Mouse (Mus musculus): ENCODE measurements around the gene P2rx3.

Gene P2rx3

DNA sequence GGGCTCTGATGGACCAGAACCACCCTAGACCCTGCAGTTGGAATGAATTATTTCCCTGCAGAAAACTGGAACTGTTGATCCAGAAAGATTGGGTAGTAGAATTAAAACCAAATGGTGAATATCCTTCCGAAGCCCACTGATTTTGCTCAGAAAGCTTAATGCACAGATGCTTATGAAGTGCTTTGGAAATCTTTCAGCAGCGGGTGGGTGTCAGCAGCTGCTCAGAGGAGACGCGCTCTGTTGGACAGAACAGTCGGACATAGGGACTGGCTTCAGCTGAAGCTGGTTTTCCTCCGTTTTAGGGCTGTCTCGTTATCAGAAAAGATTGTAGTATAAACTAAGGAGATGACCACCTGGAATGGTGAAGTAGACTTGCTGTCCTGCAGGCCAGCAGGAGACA is 6.4 kb upstream of the P2rx3 start:
- DNase-seq (ENCODE audit: low spot score), result no peak

DNA sequence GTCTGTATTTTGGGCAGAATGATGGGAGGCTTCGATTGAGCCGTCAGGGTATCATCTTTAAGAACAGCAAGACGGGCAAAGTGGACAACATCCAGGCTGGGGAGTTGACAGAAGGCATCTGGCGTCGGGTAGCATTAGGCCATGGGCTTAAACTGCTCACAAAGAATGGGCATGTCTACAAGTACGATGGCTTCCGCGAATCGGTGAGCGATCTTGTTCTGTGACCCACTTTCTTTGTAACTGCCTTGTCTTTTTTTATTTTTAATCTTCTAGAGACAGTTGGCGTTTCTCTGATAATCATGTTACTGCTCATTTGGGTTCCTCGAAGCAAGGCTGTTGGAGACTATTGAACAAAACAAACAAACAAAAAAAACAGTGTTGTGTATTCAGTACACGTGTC is 1.1 kb upstream of the P2rx3 start:
- no peak for DNase-seq (ENCODE audit: low spot score)

DNA sequence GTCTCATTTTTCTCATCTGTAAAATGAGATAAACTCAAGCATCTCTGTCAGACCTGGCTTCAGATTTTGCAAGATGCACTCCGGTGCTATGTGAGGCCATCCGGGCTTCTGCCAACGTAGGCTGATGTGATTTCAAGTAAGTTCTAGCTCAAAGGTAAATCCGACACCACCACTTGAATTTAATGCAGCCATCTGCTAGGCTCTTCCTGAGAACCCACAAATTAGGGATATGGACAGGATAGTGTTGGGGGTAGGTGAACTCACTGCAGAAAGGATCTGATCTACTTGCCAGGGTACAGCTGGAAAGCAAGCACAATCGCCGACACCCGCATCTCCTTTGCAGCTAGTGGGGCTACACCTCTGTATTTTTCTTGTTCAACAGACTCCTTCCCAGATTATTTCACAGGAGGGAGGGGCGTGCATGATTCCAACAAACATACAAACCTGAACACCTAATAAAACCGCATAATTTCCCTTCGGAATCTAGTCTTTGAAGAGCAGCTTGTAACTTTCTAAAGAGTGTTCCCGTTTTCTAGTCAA is 685 bp downstream of the P2rx3 start:
- DNase-seq (ENCODE audit: low spot score), result no peak

DNA sequence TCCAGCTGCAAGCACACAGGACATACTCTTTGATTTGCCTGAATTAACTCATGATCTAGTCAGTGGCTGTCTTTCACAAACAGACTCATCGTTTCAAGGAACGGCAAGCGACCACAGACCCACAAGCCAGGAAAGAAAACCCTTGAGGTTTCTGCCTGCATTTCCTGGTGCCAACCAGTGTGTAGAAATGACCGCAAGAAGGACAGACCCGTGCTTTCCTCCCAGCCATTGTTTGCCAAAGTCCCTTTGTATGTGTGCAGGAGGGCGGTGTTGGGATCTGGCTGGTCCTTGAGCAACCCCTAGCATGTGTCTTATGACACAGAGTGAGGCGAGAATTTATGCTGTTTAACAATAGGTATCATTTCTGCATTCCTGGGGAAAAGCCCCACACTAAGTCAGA is 3.1 kb downstream of the P2rx3 start:
- no peak for DNase-seq (ENCODE audit: low spot score)

DNA sequence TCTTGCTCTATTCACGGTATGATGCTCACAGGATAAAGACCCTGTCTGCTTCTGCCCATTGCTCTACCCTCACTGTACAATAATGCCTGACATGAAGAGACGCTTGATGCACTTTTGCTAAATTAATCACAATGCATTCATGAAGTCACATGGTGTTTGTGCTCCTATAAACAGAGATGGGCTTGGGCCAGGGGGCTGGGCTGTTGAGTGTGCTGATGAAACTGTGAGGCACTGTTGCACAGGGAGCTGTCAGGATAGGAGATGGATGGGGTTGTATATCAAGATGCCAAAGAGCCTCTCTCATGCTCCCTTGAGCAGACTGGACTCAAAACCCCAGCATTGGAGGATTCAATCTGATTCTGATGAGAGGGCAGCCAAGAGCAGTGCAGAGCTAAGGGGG is 4.1 kb downstream of the P2rx3 start:
- no peak for DNase-seq (ENCODE audit: low spot score)

DNA sequence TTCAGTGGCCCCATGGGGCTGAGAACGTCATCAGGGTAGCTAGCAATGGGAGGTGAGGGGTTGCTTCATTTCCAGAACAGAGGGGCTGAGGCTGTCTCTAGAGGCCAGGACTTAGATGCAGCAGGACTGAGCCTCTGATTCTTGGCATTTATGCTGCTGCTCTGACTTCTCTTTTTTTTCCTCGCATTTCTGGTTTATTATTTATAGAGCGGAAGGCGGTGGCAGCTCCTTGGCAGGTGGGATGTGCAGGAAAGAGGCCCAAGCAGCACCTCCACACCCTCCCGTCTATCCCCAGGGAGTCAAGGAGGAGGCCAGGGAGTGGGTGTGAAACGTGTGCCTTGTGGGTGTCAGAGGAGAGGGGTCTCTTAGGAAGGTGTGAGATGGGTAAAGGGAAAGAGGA is 6.3 kb downstream of the P2rx3 start:
- no peak for DNase-seq (ENCODE audit: low spot score)

DNA sequence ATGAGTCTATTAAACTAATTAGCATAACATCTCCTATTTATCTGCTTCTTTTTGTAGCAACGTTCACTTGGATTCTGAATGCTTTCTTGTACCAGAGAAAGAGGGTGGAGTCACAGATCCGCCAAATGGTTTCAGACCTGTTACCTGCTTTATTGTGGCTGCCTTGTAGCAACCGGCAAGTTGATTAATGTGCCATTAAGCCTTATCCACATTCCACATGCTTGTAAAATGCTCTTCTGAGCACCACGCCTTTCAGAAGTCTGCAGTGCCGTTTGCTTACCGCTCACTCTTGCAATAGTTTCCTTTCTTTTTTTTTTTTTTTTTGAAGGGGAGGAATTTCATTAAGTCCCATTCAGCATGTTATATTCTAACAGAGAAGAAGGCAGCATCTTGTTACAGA is 7.4 kb downstream of the P2rx3 start:
- no peak for DNase-seq (ENCODE audit: low spot score)

DNA sequence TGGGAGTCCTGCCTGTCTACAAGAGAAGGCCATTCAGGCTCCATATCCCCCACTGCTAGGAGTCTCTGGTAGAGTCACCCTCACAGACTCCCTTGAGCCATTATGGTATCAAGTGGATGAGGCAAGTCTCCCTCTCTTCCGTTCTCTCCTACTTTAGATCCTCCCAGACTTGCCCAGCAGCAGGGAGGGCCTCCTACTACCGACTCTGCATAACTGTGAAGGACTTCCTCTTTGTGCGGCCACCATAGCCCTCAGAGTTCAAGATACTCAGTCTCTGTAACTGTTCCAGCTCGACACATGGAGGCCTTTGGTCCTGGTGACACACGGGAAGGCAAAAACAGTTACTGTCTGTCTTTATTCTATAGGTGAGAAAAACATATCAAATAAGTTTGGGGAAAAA is 10.0 kb downstream of the P2rx3 start:
- no peak for DNase-seq (ENCODE audit: low spot score)

DNA sequence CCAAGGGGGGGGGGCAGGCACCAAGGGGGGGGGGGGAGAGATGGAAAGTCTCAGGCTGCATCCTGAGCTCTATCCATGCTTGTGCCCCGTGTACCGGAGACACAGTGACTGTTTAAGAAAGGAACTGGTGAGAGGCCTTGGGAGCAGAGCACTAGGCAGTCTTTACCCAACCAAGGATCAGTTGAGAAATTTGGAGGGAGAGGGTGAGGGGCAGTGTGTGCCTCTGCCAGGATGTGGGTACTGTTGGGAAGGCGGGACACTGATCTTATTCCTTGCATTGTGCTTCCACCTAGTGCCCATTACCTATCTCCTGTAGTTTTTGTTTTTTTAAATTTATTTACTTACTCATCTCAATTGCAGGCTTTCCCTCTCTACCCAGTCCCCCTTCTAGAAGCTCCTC is 11.1 kb downstream of the P2rx3 start:
- DNase-seq (ENCODE audit: low spot score), result no peak

DNA sequence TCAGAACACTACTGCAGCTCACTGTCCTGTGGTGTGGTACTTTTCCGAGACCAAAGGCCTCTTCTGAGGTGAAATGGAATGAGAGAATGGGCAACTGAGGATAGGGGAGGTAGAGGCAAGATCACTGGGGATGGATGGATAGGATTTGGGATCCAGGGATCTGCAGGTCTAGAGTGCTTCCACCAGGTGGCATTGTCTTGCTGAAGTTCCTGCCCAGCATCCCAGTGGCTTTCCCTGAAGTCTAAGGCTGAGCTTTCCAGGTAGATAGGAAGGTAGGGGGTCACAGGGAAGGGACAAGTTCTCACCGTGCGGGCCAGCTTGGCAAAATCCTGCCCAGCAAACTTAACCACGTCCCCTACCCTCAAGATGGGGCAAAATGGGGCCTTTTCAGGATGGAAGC is 15.2 kb downstream of the P2rx3 start:
- DNase-seq (ENCODE audit: low spot score), result peak; percentile 53

DNA sequence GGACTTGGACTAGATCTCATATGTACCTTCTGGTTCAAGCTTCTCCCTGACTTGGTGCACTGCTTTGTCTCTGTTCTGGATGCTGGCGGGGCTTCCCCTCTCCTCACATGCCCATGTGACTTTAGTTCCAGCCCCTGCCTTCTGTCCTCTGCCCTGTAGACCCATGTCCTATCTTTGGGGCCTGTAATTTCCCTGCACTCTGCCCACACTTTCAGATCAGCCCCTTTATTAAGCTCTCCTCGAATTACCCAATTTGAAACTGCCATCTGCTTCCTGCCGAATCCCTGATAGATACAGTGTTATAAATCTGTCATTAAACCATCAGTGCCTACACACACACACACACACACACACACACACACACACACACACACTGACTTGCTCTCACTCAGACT is 22.7 kb downstream of the P2rx3 start:
- DNase-seq (ENCODE audit: low spot score), result no peak

DNA sequence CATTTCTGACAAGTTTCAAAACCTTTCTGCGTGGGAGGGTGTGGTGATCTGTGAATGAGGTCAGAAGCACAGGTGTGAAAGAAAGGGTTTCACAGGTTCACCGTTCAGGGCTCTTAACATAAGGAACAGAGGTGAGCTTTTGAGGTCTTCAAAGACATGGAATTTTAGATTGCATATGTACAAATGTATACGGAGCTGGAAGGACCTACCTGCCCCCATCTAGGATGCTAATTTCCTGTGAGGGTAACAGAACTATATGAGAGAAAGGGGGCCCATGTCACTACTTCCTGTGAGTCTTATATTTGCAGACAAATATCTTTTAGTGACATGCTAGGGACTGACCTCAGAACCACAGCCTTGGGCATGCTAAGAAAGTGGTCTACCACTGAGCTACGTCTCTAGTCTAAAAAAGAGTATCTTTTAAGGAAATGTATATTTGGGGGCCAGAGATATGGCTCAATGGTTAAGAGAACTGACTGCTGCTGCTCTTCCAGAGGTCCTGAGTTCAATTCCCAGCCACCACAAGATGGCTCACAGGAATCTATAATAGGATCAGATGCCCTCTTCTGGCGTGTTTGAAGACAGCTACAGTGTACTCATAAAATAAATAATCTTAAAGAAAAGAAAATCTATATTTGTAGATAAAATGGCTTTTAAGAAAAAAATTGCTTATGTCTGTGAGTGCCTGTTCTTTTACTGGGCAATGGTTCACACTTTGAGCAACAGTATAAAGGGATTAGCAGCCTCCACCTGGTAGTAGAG is 23.3 kb downstream of the P2rx3 start:
- DNase-seq (ENCODE audit: low spot score), result no peak

DNA sequence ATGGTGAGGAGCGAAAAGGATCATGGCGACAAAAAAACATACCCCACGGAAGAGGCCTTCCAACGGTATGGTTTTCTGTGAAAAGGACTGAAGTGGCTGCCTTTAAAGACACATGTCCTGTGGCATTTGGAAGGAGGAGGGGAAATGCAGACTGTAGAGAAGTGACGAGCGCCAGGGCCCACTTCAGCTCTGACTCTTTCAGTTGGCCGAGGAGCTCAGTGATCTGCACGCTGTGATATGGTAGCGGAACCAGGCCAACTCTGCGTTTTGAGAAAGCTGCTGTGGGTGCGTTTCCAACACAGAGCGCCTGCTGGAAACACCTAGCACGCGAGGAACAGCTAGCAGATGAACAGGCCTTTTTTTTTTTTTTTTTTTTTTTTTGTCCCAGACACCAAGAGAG is 24.6 kb downstream of the P2rx3 start:
- DNase-seq (ENCODE audit: low spot score), result no peak

DNA sequence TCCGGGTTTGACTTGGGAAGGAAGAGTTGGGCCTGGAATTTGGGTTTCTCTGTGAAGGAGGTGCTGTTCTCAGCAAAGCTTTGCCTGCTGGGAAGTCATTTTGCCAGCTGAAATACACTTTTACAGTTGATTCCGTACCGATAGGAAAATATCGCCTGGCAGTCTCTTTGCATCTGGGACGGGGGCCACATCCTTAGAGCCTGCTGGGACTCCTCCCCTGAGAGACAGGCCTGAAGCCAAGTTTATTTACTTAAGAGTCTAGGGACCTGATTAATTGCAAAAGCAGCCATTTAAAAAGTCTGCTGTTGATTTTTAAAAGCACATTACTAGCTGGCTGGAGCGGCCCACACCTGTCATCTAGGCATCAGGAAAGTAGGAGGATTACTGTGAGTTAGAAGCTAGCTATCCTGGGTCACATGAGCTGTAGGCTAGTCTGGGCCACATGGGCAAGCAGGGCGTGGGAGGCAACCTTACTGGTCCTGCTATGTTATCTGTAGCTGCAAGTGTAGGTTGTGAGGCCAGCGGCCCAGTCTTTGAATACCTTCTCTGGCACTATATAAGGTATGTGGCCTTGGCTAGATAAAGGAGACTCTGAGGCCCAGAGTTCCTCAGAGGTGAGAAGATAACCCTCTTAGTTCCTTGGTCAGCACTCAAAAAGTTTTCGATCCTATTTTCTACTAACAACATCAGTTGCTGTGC is 25.2 kb downstream of the P2rx3 start:
- DNase-seq (ENCODE audit: low spot score), result peak; percentile 31

DNA sequence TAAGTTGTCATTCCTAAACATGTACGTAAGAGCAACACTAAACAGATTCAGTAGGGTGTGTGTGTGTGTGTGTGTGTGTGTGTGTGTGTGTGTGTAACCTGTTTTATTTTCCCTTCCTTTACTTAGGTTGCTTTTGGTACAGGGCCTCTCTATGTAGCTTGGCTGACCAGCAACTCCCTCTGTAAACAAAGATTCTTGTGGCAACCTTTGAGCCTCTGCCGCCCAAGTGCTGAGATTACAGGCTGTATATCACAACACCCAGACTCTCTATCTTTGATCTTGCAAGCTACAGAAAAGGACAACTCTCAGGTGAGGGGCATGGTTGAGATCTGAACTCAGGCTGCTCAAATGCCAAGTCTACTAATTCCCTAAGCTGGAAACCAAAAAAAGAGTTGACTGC is 28.1 kb downstream of the P2rx3 start:
- DNase-seq (ENCODE audit: low spot score), result no peak

DNA sequence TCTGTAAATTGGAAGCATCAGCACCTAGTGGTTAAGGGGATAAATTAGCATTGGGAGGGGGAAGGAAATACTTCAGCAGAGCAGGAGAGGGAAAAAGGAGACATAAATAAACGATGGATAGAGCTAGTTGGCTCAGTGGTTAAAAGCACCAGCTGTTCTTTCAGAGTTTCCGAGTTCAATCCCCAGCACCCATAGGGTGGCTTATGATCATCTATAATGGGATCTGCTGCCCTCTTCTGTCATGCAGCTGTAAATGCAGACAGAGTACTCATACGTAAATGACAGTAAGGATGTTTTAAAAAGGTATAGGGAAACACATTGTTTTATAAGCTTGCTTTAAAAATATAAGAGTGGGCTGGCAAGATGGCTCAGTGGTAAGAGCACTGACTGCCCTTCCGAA is 29.5 kb downstream of the P2rx3 start:
- peak; percentile 61 for DNase-seq (ENCODE audit: low spot score)

DNA sequence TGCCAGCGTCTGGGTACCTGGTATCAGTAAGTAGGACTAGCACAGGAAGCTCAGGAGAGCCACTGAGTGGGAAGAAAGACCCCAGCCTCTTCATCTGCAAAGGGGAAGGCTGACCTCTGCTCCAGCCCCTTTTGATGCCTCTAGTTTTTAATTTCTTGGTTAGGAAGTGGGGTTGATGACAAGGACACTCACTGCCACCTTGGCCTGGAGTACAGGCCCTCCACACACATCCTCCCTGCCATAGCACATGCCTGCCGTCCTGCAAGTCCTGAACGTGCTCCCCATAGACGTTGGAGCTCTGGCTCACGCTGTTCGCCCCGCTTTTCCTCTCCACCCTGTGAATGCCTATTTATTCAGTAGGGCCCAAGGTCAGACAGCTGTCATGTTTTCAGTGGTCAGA is 30.7 kb downstream of the P2rx3 start:
- no peak for DNase-seq (ENCODE audit: low spot score)

DNA sequence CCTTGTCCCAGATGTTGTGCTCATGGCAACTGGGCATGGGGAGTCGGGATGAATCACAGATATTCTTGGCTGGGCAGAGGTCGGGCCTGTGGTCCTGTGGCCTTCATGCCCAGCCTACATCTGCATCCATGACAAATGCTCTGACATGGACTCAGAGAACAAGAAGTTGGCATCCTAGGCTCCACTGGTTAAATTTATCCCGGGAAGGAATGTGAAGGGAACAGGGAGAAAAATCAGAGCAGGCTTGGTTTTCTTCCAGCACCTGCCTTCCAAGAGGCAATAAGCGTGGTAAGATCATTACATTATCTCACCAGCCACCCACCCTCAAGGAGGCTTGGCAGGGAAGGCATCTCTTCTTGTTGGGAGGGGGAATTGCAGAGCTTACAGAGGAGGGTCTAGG is 32.9 kb downstream of the P2rx3 start:
- no peak for DNase-seq (ENCODE audit: low spot score)

DNA sequence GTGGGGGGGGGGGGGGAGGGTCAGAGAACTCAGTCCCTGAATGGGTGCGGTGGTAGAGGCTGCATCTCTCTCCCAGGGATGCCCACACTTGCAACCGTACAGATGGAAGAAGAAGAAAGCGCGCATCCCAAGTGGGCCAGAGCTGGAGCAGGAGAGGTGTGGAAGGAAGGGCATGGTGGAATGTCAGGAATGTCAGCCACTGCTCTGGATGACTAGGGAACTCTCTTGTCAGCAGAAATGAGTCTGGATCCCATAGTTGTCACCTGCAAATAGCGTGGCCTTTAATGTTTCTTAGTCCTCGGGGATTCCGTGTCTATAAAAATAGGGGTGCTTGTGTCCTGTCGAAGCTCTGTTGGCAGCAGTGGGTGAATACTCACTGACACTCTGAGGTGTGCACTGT is 34.7 kb downstream of the P2rx3 start:
- DNase-seq (ENCODE audit: low spot score), result no peak

DNA sequence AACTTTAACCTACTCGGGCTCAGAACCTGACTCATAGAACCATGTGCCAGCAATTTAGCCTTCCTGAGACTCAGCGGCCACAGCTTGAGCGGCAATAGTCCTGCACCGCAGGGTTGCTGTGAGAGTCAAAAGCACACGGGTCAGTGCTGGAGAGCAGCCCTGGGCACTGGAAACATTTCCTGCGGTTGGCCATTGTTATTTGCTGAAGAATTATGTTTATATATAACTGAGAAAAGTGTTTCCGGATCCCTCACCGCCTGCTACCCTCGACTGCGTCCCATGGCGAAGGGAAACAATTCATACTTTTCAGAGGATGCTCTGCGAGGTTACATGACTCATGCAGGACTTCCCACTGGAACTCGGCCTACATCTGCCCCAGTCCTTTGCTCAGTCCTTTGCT is 35.8 kb downstream of the P2rx3 start:
- DNase-seq (ENCODE audit: low spot score), result no peak

DNA sequence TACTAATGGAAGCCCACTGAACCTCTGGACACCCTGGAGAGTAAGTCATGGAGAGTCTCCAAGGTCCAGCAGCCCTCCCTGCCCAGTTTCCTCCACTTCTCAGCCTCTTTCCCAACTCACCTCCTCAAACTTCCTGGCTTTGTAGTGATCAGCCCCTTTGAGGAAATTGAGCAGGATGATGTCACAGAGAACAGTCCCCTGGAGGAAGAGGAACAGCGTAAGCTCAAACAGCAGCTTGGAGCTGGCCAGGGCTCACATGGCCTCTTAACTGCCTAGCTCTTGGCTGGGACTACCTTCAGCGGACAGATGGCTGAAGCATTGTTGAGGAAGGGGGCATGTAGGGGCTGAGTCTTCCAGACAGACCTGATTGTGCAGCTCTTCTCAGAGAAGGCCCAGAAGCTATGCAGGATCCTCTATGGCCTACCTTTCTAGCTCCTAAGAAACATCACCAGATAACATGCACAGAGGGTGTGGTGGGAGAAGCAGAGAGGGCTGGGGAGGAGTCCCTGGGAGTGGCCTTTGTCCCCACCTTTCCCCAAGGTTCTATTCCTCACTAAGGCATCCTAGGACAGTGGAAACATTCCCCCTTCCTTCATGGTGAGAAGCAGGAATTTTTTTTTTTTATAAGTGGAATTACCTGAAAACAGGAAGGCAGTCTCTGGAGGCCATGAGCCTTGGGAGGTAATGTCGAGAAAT is 37.6 kb downstream of the P2rx3 start:
- DNase-seq (ENCODE audit: low spot score), result no peak

DNA sequence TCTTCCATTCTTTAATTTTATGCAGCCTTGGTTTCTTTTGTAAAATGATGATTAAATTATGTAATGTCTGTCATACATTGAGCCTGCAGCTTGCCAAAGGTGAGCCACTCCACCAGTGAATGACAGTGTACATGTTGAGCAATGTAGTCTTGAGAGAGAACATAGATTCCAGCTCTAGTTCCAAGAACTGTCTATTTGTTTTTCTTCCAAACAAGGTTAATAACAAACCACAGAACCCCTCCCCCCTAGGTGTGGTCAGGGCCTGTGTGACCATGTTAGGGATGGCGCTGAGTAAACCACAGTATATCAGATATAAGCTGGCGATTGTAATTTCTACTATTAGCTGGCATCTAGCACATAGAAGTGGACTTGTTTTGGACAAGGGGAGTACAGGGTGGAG is 40.9 kb downstream of the P2rx3 start:
- DNase-seq (ENCODE audit: low spot score), result no peak

DNA sequence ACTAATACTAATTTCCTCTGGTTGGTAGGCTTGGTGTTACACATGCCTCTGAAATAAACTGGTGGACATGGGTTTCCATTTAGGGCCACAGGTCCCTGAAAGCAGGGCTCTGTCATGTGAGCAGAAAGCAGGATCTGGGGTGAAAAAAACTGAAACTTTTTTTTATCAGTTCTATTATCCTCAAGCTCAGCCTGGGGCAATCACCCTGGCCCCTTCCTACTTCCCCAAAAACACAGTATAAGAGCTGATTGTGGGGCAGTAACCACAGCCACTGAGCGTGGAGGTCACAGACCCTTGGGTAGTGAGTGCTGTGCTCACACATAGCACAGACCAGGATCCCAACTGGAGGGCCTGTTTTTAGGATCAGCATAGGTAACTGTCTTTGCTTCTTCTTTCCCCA is 49.3 kb downstream of the P2rx3 start, which contains the start of gene Prg3:
Gene Prg3, plus strand, starts transcription at position 286 of the 400 bp plus-strand sequence.
- DNase-seq (ENCODE audit: low spot score), result no peak

All from embryo, embryonic 10.5 days (tissue).